17 mouse cellular contexts compared by ENCODE assay signal in genomic region chr7:130799418-130799817, GRCm38 (mm10). TPM values are rescaled to one million over a fixed set of nuclear protein-coding genes. Genes with fewer than 3 reads are reported as not detected.
"Had no signal": no experiment of that assay in that cellular context is flagged by ENCODE, and none has a peak within 500 bp of the region (broad histone marks: within the 10 kb centered on the region; RNA-seq: fewer than 3 reads in every experiment).

No protein-coding gene starts in this region.

- H3K36me3 ChIP-seq: intestine, embryonic 15.5 days; limb, embryonic 13.5 days; midbrain, embryonic 10.5 days; neural tube, embryonic 15.5 days had no signal

- ATAC-seq: intestine, embryonic 15.5 days had no signal

- H3K4me1 ChIP-seq: intestine, embryonic 15.5 days; midbrain, embryonic 10.5 days; neural tube, embryonic 15.5 days had no signal

- H3K9ac ChIP-seq: hindbrain, embryonic 14.5 days; intestine, embryonic 15.5 days; limb, embryonic 13.5 days; neural tube, embryonic 15.5 days had no signal

- H3K27me3 ChIP-seq: intestine, embryonic 15.5 days; limb, embryonic 13.5 days; neural tube, embryonic 15.5 days had no signal

- H3K4me3 ChIP-seq: intestine, embryonic 15.5 days; limb, embryonic 13.5 days; midbrain, embryonic 10.5 days; myocyte; neural tube, embryonic 15.5 days had no signal

- DNase-seq: left cerebral cortex, postnatal 4 days; lung, adult 18-20 months; lung, postnatal 4 days; midbrain, embryonic 14.5 days; right cerebral cortex, adult 18-20 months; right cerebral cortex, postnatal 25 days; thymus, adult 2 months; thymus, postnatal 25 days had no signal

- H3K4me2 ChIP-seq: hindbrain, embryonic 14.5 days; intestine, embryonic 15.5 days; limb, embryonic 13.5 days; neural tube, embryonic 15.5 days had no signal

- H3K9me3 ChIP-seq: intestine, embryonic 15.5 days; limb, embryonic 13.5 days; midbrain, embryonic 10.5 days; neural tube, embryonic 15.5 days had no signal

- H3K27ac ChIP-seq: hindbrain, embryonic 14.5 days; intestine, embryonic 15.5 days; kidney, postnatal 0 days; limb, embryonic 13.5 days; midbrain, embryonic 10.5 days; neural tube, embryonic 15.5 days had no signal

RNA-seq across cellular contexts. Expression of gene Btbd16, which starts 25.5 kb away (rescaled TPM):
- polyA plus RNA-seq: hindbrain, embryonic 14.5 days; kidney, postnatal 0 days; lung, embryonic 16.5 days; midbrain, embryonic 10.5 days; midbrain, embryonic 14.5 days; myocyte; neural tube, embryonic 11.5 days; neural tube, embryonic 15.5 days had no signal
